Mouse (Mus musculus): ENCODE measurements around the gene Csrnp2.

DNA sequence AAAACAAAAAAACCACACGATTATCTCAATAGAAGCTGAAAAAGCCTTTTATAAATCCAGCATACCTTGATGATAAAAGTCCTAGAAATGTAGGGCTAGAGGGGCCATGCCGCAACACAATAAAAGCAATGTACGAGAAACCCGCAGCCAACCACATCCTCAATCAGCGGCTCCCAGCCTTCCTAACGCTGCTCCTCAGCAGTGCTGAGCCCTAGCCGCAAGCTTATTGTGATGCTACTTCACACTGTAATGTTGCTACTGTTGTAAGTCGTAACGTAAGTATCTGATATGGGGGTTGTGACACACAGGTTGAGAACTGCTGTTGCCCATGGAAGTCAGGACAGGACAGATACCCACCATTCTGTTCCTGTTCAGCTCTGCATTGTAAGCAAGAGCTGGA is 44.1 kb upstream of the Csrnp2 start:
- no peak for TF ChIP-seq CTCF (IDR thresholded peaks at IDR 0.05; ENCODE audit: low read depth)
- no peak for TF ChIP-seq EP300 (IDR thresholded peaks at IDR 0.05; ENCODE audit: low read depth)

Data from liver, embryonic 14.5 days (tissue).